ENCODE assay signal across 16 mouse cellular contexts in genomic region chr15:79092284-79092683, GRCm38 (mm10).
"Had no signal": no experiment of that assay in that cellular context is flagged by ENCODE, and none has a peak within 500 bp of the region (broad histone marks: within the 10 kb centered on the region; RNA-seq: fewer than 3 reads in every experiment).

No protein-coding gene starts in this region.

- DNase-seq: kidney, adult 2 months; kidney, postnatal 14 days; lung, adult 2 months; retina, postnatal 1 day; right cerebral cortex, postnatal 14 days; thymus, adult 2 months; thymus, postnatal 25 days had no signal

- H3K9me3 ChIP-seq: kidney, embryonic 15.5 days; limb, embryonic 10.5 days; liver, embryonic 15.5 days; megakaryocyte, embryonic 14.5 days; midbrain, embryonic 15.5 days; neural tube, embryonic 13.5 days had no signal

- H3K4me1 ChIP-seq: midbrain, embryonic 15.5 days had no signal

- H3K27me3 ChIP-seq: kidney, embryonic 15.5 days; liver, embryonic 15.5 days; megakaryocyte, embryonic 14.5 days; midbrain, embryonic 15.5 days; neural tube, embryonic 13.5 days had no signal

- H3K27ac ChIP-seq: kidney, embryonic 15.5 days; left cerebral cortex, adult 2 months; limb, embryonic 10.5 days; liver, embryonic 15.5 days; midbrain, embryonic 15.5 days; neural tube, embryonic 13.5 days had no signal

- H3K4me2 ChIP-seq: kidney, embryonic 15.5 days; liver, embryonic 11.5 days; liver, embryonic 15.5 days; midbrain, embryonic 11.5 days; midbrain, embryonic 15.5 days; neural tube, embryonic 13.5 days had no signal

- H3K9ac ChIP-seq: kidney, embryonic 15.5 days; liver, embryonic 15.5 days; midbrain, embryonic 15.5 days; neural tube, embryonic 13.5 days had no signal

- ATAC-seq: midbrain, embryonic 15.5 days had no signal

- H3K4me3 ChIP-seq: kidney, embryonic 15.5 days; left cerebral cortex, adult 2 months; limb, embryonic 10.5 days; liver, embryonic 15.5 days; megakaryocyte, embryonic 14.5 days; midbrain, embryonic 15.5 days; neural tube, embryonic 13.5 days had no signal
